8 mouse cellular contexts compared by ENCODE assay signal in the genomic region with DNA sequence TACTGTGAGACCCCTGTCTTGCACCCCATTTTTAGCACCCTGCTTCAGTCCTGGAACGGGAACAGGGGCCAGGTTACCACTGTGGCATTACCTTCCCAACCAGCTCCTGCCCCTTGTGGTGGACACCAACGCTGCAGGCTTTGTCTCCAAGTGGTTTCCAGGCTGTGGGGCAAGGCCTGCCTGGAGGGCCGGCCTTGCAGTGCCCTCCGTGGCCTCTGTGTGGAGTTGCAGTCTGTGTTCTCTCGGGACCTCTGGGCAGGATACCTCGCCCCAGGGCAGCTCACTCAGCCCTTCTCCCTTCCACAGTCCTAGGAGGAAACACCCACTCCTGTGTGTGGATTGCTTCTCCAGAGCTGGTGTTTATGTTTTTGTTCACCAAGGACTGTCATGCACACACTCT. TPM values are rescaled to one million over a fixed set of nuclear protein-coding genes. Genes with fewer than 3 reads are reported as not detected.
DNase-seq lines count a peak whose midpoint lies in the region; ATAC-seq and TF ChIP-seq lines count a peak whose summit lies in the region.

No protein-coding gene starts in this region.

- no peaks in the 10 kb centered on the region for H3K27me3 ChIP-seq in hindbrain, embryonic 16.5 days (replicated peaks; ENCODE audit: control insufficient read depth, insufficient read depth, low read length)

- WGBS in hindbrain, embryonic 16.5 days: 3% methylated on average over 6 of the region's 6 CpGs

- H3K27ac ChIP-seq in gastrocnemius, adult 2 months: peak overlapping the region; percentile 77
- H3K27ac ChIP-seq in hindbrain, embryonic 16.5 days (ENCODE audit: low read depth, low read length): peak overlapping the region; percentile 48; the same call in 1 of the 2 replicates

- intact Hi-C loops in gastrocnemius, adult 2 months (cut with DNase I): loop anchor here (2.0 kb wide), 2 partner anchors 125 to 179 kb away; a partner anchor contains a TSS

- TF ChIP-seq CTCF in gastrocnemius, adult 2 months (IDR thresholded peaks at IDR 0.05): 0 out of 2 replicates have a peak, but pooled peaks have one; percentile 99

- no peaks in the 10 kb centered on the region for H3K9me3 ChIP-seq in hindbrain, embryonic 16.5 days (ENCODE audit: control insufficient read depth, low read length)

- DNase-seq in ZHBTc4 (ENCODE audit: low read depth, low spot score): peak; percentile 97
- peak; percentile 84 to 89 for DNase-seq in cerebellum, postnatal 36 days
- DNase-seq in gastrocnemius, adult 2 months: peak; percentile 91
- peak; percentile 24 for DNase-seq in left cerebral cortex, adult 11 months (ENCODE audit: low spot score)
- peak; percentile 93 for DNase-seq in lung, postnatal 4 days
- DNase-seq in right cerebral cortex, postnatal 4 days: peak; percentile 50

- peak; percentile 77 for ATAC-seq in hindbrain, embryonic 16.5 days
- no peak for ATAC-seq in erythroblast, adult 5-6 weeks (replicated peaks; ENCODE audit: low FRiP score, poor library complexity, severe bottlenecking)

- H3K9ac ChIP-seq in hindbrain, embryonic 16.5 days (ENCODE audit: low read depth, low read length): peak overlapping the region; percentile 13; the same call in 1 of the 2 replicates

- no peaks in the 10 kb centered on the region for H3K36me3 ChIP-seq in hindbrain, embryonic 16.5 days (ENCODE audit: control insufficient read depth, insufficient read depth, low read length)

- peak overlapping the region; percentile 47 for H3K4me3 ChIP-seq in gastrocnemius, adult 2 months
- H3K4me3 ChIP-seq in hindbrain, embryonic 16.5 days (ENCODE audit: low read length): no peak overlapping the region

- no peaks in the 10 kb centered on the region for H3K4me1 ChIP-seq in hindbrain, embryonic 16.5 days (ENCODE audit: control insufficient read depth, insufficient read depth, low read depth, low read length)

- H3K4me2 ChIP-seq in hindbrain, embryonic 16.5 days (ENCODE audit: low read length): no peak overlapping the region

RNA-seq across cellular contexts. Expression of a gene that starts 43.2 kb away (rescaled TPM):
- total RNA-seq in gastrocnemius, adult 2 months (2021): under 1 TPM; 0.15 to 0.47 TPM
- polyA plus RNA-seq in hindbrain, embryonic 16.5 days (2015; fragmentation: Nextera tagmentation; extraction: Ambion mirVana): 0.94 and 1.5 TPM in 2 replicates
- not detected in 2 replicates for total RNA-seq in erythroblast, adult 5-6 weeks (2015; ENCODE audit: low replicate concordance)
- not detected in 2 replicates for total RNA-seq in erythroblast, adult 5-6 weeks (2017; ENCODE audit: low replicate concordance)

Comparison
In these comparisons a context has a peak if more than half of its experiments do, and no peak if none do; other contexts are left out.
1. DNase-seq: peak in every context shown above with its lines; median percentile 97 in ZHBTc4; 93 in lung, postnatal 4 days; 91 in gastrocnemius, adult 2 months; 86 in cerebellum, postnatal 36 days; 50 in right cerebral cortex, postnatal 4 days; 24 in left cerebral cortex, adult 11 months.